Mouse (Mus musculus) liver, postnatal 0 days (tissue): ENCODE measurements at regions not wholly inside any gene's neighbourhood (a gene's known extent, or its start where the extent isn't known, plus 50 kb on each side); places are given as distances from the start of the nearest gene placed in this dataset.

Experiments used
- ATAC-seq: fragments of 200-750 bp; cut with Nextera tagmentation; 2 replicates; pipeline ENCODE4 v1.8.0; 2017; ENCODE audit warnings: mild to moderate bottlenecking, moderate library complexity
- DNase-seq: peaks from one replicate; pipeline ENCODE4 v3.0.0-alpha.2; 2016
- H3K27ac ChIP-seq: fragments of 300-500 bp; sonication (generic); 2 replicates; pipeline ENCODE4 v1.5.1; 2014; ENCODE audit warnings: antibody characterized with exemption, moderate library complexity, mild to moderate bottlenecking, low read depth
- H3K27me3 ChIP-seq: fragments of 300-500 bp; sonication (generic); 2 replicates; pipeline ENCODE4 v1.6.1; 2014; ENCODE audit warnings: low read length, control low read depth, mixed read lengths; ENCODE audit not compliant: insufficient read depth
- H3K36me3 ChIP-seq: fragments of 300-500 bp; sonication (generic); replicated peaks from 2 replicates; pipeline ENCODE4 v1.6.1; 2014; ENCODE audit warnings: mild to moderate bottlenecking, control low read depth, low read length, moderate library complexity, mixed read lengths; ENCODE audit not compliant: insufficient read depth
- H3K4me1 ChIP-seq: fragments of 300-500 bp; sonication (generic); 2 replicates; pipeline ENCODE4 v1.6.1; 2014; ENCODE audit warnings: antibody characterized with exemption, mild to moderate bottlenecking, control low read depth; ENCODE audit not compliant: insufficient read depth
- H3K4me2 ChIP-seq: fragments of 300-500 bp; sonication (generic); 2 replicates; pipeline ENCODE4 v1.6.1; 2014; ENCODE audit warnings: low read depth, mild to moderate bottlenecking, low read length, moderate library complexity, mixed read lengths
- H3K4me3 ChIP-seq: fragments of 300-500 bp; sonication (generic); 2 replicates; pipeline ENCODE4 v1.5.1; 2014; ENCODE audit warnings: low read depth, low read length
- H3K9ac ChIP-seq: fragments of 300-500 bp; sonication (generic); replicated peaks from 2 replicates; pipeline ENCODE4 v1.6.1; 2014; ENCODE audit warnings: mild to moderate bottlenecking, moderate library complexity
- H3K9me3 ChIP-seq: fragments of 300-500 bp; sonication (generic); 2 replicates; pipeline ENCODE4 v1.6.1; 2016; ENCODE audit warnings: mild to moderate bottlenecking, control low read depth, low read length, mixed read lengths
- CTCF ChIP-seq: sonication (generic); IDR thresholded peaks from 2 replicates; pipeline ENCODE4 v1.5.1; 2016; ENCODE audit warnings: antibody characterized with exemption, low read depth
- EP300 ChIP-seq: IDR thresholded peaks from 2 replicates; pipeline ENCODE4 v1.6.1; 2016; ENCODE audit warnings: antibody characterized with exemption, low read depth, mild to moderate bottlenecking
- WGBS: fragments of 180-500 bp; shearing (Covaris S2); extraction: QIAGEN DNeasy Blood & Tissue Kit; methylation state at CpG from one replicate; pipeline ENCODE4 v1.1.7; 2014; ENCODE audit not compliant: insufficient replicate concordance; 5-methylcytosine and 5-hydroxymethylcytosine counted together

DNA sequence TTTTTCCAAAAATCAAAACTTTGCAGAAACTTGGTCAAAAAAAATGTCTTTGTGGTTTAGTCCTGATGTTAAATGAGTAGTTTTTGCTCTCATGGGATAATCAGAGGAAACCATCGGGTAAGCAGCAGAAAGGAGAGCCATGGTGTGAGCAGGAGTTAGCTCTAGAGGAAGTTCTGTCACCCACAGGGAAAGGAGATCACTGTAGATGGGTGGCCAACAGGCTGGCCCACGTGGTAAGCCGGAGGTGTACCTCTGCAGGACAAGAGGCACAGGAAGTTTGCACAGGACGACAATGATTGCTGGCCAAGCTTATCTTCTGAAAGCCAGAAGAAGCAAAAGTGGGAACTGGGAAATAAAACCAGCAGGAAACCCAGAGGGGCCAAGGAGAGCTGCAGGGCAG is 81.4 kb upstream of the Cdkn3 start:
- ATAC-seq (no peak), DNase-seq (no peak)
- H3K27ac ChIP-seq, result no peak overlapping the region
- no peak overlapping the region for H3K4me2 ChIP-seq
- H3K9me3 ChIP-seq, result no peaks in the 10 kb centered on the region
- no peaks in the 10 kb centered on the region for H3K4me1 ChIP-seq
- TF ChIP-seq EP300, result no peak
- no peak for TF ChIP-seq CTCF
- no peaks in the 10 kb centered on the region for H3K36me3 ChIP-seq
- WGBS, result 16% methylated on average over 4 of the region's 4 CpGs
- H3K27me3 ChIP-seq, result no peaks in the 10 kb centered on the region
- H3K4me3 ChIP-seq, result no peak overlapping the region
- H3K9ac ChIP-seq, result no peak overlapping the region

- no peak overlapping the region for H3K27ac ChIP-seq
- no peaks in the 10 kb centered on the region for H3K27me3 ChIP-seq
- DNase-seq, result no peak
- H3K9ac ChIP-seq, result no peak overlapping the region
- TF ChIP-seq CTCF (no peak), EP300 (no peak)
- H3K9me3 ChIP-seq, result no peaks in the 10 kb centered on the region
- 74% methylated on average over 9 of the region's 9 CpGs for WGBS
- H3K4me3 ChIP-seq, result no peak overlapping the region
- H3K4me2 ChIP-seq, result no peak overlapping the region
- peak; percentile 72 for ATAC-seq
- no peaks in the 10 kb centered on the region for H3K4me1 ChIP-seq
- H3K36me3 ChIP-seq, result no peaks in the 10 kb centered on the region
These were observed 88.7 kb upstream of the Cdkn3 start for GRCm38 (mm10) chr14:46671482-46672225.

DNA sequence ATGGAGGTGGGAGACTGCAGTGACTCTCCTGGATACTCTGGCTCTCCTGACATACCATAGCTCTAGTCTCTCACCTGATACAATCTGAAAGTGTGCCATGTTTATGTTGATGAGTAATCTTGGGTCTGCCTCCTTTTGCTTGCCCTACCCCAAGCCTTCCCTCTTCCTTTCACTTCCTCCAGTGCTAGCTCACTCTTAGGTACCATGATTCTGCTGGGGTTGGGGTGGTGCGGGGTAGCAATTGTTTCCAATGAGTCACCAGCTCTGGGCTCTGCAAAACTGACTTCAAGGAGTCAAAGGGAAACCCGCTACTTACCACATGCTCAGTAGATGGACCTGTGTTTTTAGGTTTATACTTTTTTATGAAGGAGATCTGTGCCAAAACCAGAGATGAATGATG is 89.3 kb upstream of the Cdkn3 start:
- Histone ChIP-seq H3K4me2 (no peak overlapping the region), H3K9ac (no peak overlapping the region), H3K36me3 (no peaks in the 10 kb centered on the region), H3K27me3 (no peaks in the 10 kb centered on the region), H3K27ac (no peak overlapping the region), H3K4me3 (no peak overlapping the region), H3K4me1 (no peaks in the 10 kb centered on the region), H3K9me3 (no peaks in the 10 kb centered on the region)
- 85% methylated on average over 2 of the region's 2 CpGs for WGBS
- TF ChIP-seq EP300 (no peak), CTCF (no peak)
- ATAC-seq, result no peak
- no peak for DNase-seq

GRCm38 (mm10) chr14:46670221-46671046 is 89.9 kb upstream of the Cdkn3 start:
- no peaks in the 10 kb centered on the region for H3K27me3 ChIP-seq
- H3K27ac ChIP-seq, result no peak overlapping the region
- H3K4me2 ChIP-seq, result no peak overlapping the region
- WGBS, result 72% methylated on average over 20 of the region's 20 CpGs
- H3K4me3 ChIP-seq, result no peak overlapping the region
- no peaks in the 10 kb centered on the region for H3K9me3 ChIP-seq
- H3K4me1 ChIP-seq, result no peaks in the 10 kb centered on the region
- H3K9ac ChIP-seq, result no peak overlapping the region
- no peaks in the 10 kb centered on the region for H3K36me3 ChIP-seq
- ATAC-seq, result no peak
- DNase-seq, result no peak
- TF ChIP-seq CTCF (no peak), EP300 (no peak)

DNA sequence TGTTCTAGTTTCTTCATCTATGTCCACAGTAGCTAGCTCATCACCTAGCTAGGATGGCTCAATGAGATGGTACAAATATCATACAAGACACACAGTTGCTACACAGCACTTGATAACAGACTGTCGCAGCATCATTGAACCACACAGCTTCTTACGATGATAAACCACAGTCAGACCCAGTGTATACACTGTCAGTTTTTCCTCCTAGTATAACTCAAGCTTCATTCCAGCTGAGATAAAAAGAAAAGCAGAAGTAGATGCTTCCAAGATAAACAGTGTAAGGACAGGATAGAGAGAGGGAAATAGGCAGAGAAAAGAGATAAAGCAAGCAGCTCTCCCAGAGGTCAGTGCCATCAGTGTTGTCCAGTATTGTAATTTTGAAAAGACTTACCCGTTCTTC is 92.1 kb upstream of the Cdkn3 start:
- Histone ChIP-seq H3K36me3 (no peaks in the 10 kb centered on the region), H3K27me3 (no peaks in the 10 kb centered on the region), H3K9ac (no peak overlapping the region), H3K4me2 (no peak overlapping the region), H3K4me1 (peaks cover 3% of the 10 kb centered on the region; the same call in 1 of the 2 replicates), H3K9me3 (no peaks in the 10 kb centered on the region), H3K27ac (no peak overlapping the region), H3K4me3 (no peak overlapping the region)
- ATAC-seq (no peak), DNase-seq (no peak)
- WGBS, result 71% methylated on average over 3 of the region's 3 CpGs
- TF ChIP-seq CTCF, result no peak
- no peak for TF ChIP-seq EP300

GRCm38 (mm10) chr14:46664305-46664704 is 96.0 kb upstream of the Cdkn3 start:
- TF ChIP-seq CTCF (no peak), EP300 (no peak)
- no peak for DNase-seq
- no peak for ATAC-seq

More at GRCm38 (mm10) chr14:46664305-46664704, 96.0 kb upstream of the Cdkn3 start:
- no peaks in the 10 kb centered on the region for H3K36me3 ChIP-seq
- no peak overlapping the region for H3K27ac ChIP-seq
- H3K4me1 ChIP-seq, result peaks cover 8% of the 10 kb centered on the region; the same call in 1 of the 2 replicates
- no peak overlapping the region for H3K9ac ChIP-seq
- 70% methylated on average over 6 of the region's 6 CpGs for WGBS
- no peak overlapping the region for H3K4me2 ChIP-seq
- no peaks in the 10 kb centered on the region for H3K9me3 ChIP-seq
- H3K4me3 ChIP-seq, result no peak overlapping the region
- H3K27me3 ChIP-seq, result no peaks in the 10 kb centered on the region
